ENCODE assay signal across 22 mouse cellular contexts in genomic region chr2:27049408-27049807, GRCm38 (mm10). TPM values are rescaled to one million over a fixed set of nuclear protein-coding genes. Genes with fewer than 3 reads are reported as not detected.
A peak's percentile ranks its signal among the peaks of the same experiment; 100 is the strongest.
DNase-seq lines count a peak whose midpoint lies in the region; ATAC-seq lines count a peak whose summit lies in the region.
"Had no signal": no experiment of that assay in that cellular context is flagged by ENCODE, and none has a peak within 500 bp of the region (broad histone marks: within the 10 kb centered on the region; RNA-seq: fewer than 3 reads in every experiment).

No protein-coding gene starts in this region.

- 0 out of 2 replicates have a peak, but pooled peaks have one; percentile 19 for ATAC-seq in liver, embryonic 16.5 days (ENCODE audit: low read depth)
- ATAC-seq in liver, embryonic 11.5 days (replicated peaks; ENCODE audit: low FRiP score): no peak
- no peak for ATAC-seq in midbrain, embryonic 11.5 days (ENCODE audit: low FRiP score)
- no peak for ATAC-seq in midbrain, embryonic 13.5 days
- ATAC-seq: forebrain, embryonic 14.5 days; forebrain, postnatal 0 days; hindbrain, postnatal 0 days had no signal

- H3K4me1 ChIP-seq in liver, embryonic 16.5 days (ENCODE audit: control insufficient read depth, low read depth, low read length): no peaks in the 10 kb centered on the region; the same call in 1 of the 2 replicates
- no peaks in the 10 kb centered on the region for H3K4me1 ChIP-seq in liver, embryonic 11.5 days (replicated peaks; ENCODE audit: control insufficient read depth, insufficient read depth, low read length)
- H3K4me1 ChIP-seq in midbrain, embryonic 11.5 days (ENCODE audit: control insufficient read depth, insufficient read depth, low read length): no peaks in the 10 kb centered on the region
- no peaks in the 10 kb centered on the region for H3K4me1 ChIP-seq in midbrain, embryonic 13.5 days (replicated peaks)

- no peak overlapping the region for H3K9ac ChIP-seq in liver, embryonic 16.5 days (ENCODE audit: low read depth, low read length)
- no peak overlapping the region for H3K9ac ChIP-seq in liver, embryonic 11.5 days (ENCODE audit: low read depth, low read length)
- H3K9ac ChIP-seq in midbrain, embryonic 11.5 days (ENCODE audit: low read length): no peak overlapping the region
- no peak overlapping the region for H3K9ac ChIP-seq in midbrain, embryonic 13.5 days (replicated peaks)
- H3K9ac ChIP-seq: forebrain, postnatal 0 days; hindbrain, embryonic 14.5 days had no signal

- no peak overlapping the region for H3K27ac ChIP-seq in liver, embryonic 16.5 days (ENCODE audit: low read length)
- no peak overlapping the region for H3K27ac ChIP-seq in liver, embryonic 11.5 days (ENCODE audit: low read depth, low read length)
- H3K27ac ChIP-seq in midbrain, embryonic 11.5 days (ENCODE audit: low read depth, low read length): no peak overlapping the region
- no peak overlapping the region for H3K27ac ChIP-seq in midbrain, embryonic 13.5 days
- H3K27ac ChIP-seq: gastrocnemius, adult 2 months; hindbrain, embryonic 14.5 days; hindbrain, postnatal 0 days had no signal

- H3K4me3 ChIP-seq in liver, embryonic 16.5 days (ENCODE audit: low read depth, low read length): no peak overlapping the region
- no peak overlapping the region for H3K4me3 ChIP-seq in liver, embryonic 11.5 days (ENCODE audit: low read depth, low read length)
- H3K4me3 ChIP-seq in midbrain, embryonic 11.5 days (ENCODE audit: low read depth, low read length): no peak overlapping the region
- no peak overlapping the region for H3K4me3 ChIP-seq in midbrain, embryonic 13.5 days (replicated peaks)
- H3K4me3 ChIP-seq: gastrocnemius, adult 2 months had no signal

- DNase-seq in embryo, embryonic 10 days (ENCODE audit: low spot score): peak; percentile 23
- DNase-seq in embryo, embryonic 11 days: no peak
- no peak for DNase-seq in liver, embryonic 11.5 days (ENCODE audit: low spot score)
- DNase-seq in midbrain, embryonic 11.5 days (ENCODE audit: low spot score, missing footprints): peak; percentile 8
- DNase-seq in left cerebral cortex, adult 9 months (ENCODE audit: low spot score in 2 of 2): no peak
- DNase-seq: adrenal gland, adult 2 months; adrenal gland, postnatal 14 days; cerebellum, adult 11 months; cerebellum, adult 2 months; cerebellum, adult 9-11 months; cerebellum, postnatal 25 days; forebrain, postnatal 0 days; gastrocnemius, adult 2 months; gastrocnemius, postnatal 14 days; heart, adult 11 months had no signal

- H3K9me3 ChIP-seq in liver, embryonic 16.5 days (replicated peaks; ENCODE audit: control insufficient read depth, low read length): no peaks in the 10 kb centered on the region
- H3K9me3 ChIP-seq in liver, embryonic 11.5 days (ENCODE audit: control insufficient read depth, low read length): no peaks in the 10 kb centered on the region
- H3K9me3 ChIP-seq in midbrain, embryonic 11.5 days (ENCODE audit: control insufficient read depth, low read length): no peaks in the 10 kb centered on the region
- no peaks in the 10 kb centered on the region for H3K9me3 ChIP-seq in midbrain, embryonic 13.5 days

- no peak overlapping the region for H3K4me2 ChIP-seq in liver, embryonic 16.5 days (ENCODE audit: low read depth, low read length)
- H3K4me2 ChIP-seq in liver, embryonic 11.5 days: no peak overlapping the region
- no peak overlapping the region for H3K4me2 ChIP-seq in midbrain, embryonic 11.5 days
- H3K4me2 ChIP-seq in midbrain, embryonic 13.5 days (replicated peaks): no peak overlapping the region
- H3K4me2 ChIP-seq: heart, embryonic 11.5 days; hindbrain, embryonic 14.5 days had no signal

- WGBS in liver, embryonic 16.5 days (ENCODE audit: insufficient replicate concordance): 56% methylated on average over 6 of the region's 6 CpGs
- WGBS in liver, embryonic 11.5 days: 67% methylated on average over 6 of the region's 6 CpGs
- WGBS in midbrain, embryonic 11.5 days: 31% methylated on average over 6 of the region's 6 CpGs
- whole genome bisulfite sequencing in midbrain, embryonic 13.5 days: 32% methylated on average over 6 of the region's 6 CpGs

- no peaks in the 10 kb centered on the region for H3K36me3 ChIP-seq in liver, embryonic 16.5 days (ENCODE audit: control insufficient read depth, insufficient read depth)
- H3K36me3 ChIP-seq in liver, embryonic 11.5 days (ENCODE audit: control insufficient read depth, insufficient read depth, low read length): no peaks in the 10 kb centered on the region
- H3K36me3 ChIP-seq in midbrain, embryonic 11.5 days (ENCODE audit: control insufficient read depth, insufficient read depth, low read length): no peaks in the 10 kb centered on the region
- H3K36me3 ChIP-seq in midbrain, embryonic 13.5 days: no peaks in the 10 kb centered on the region

- no peaks in the 10 kb centered on the region for H3K27me3 ChIP-seq in liver, embryonic 16.5 days (ENCODE audit: control insufficient read depth, insufficient read depth, low read depth, low read length)
- no peaks in the 10 kb centered on the region for H3K27me3 ChIP-seq in liver, embryonic 11.5 days (replicated peaks; ENCODE audit: control insufficient read depth, insufficient read depth, low read length)
- no peaks in the 10 kb centered on the region for H3K27me3 ChIP-seq in midbrain, embryonic 11.5 days (ENCODE audit: control insufficient read depth, insufficient read depth, low read length)
- H3K27me3 ChIP-seq in midbrain, embryonic 13.5 days: peaks cover 18% of the 10 kb centered on the region; the same call in 1 of the 2 replicates

RNA-seq across cellular contexts. Expression of gene Slc2a6, which starts 21.6 kb away (rescaled TPM):
- polyA plus RNA-seq in liver, embryonic 16.5 days (2015; fragmentation: Nextera tagmentation; extraction: Ambion mirVana): 0.32 and 0.40 TPM in 2 replicates
- 0.51 and 0.64 TPM in 2 replicates for polyA plus RNA-seq in liver, embryonic 11.5 days (2014; fragmentation: Nextera tagmentation; extraction: Ambion mirVana)
- 1.2 and 1.6 TPM in 2 replicates for polyA plus RNA-seq in midbrain, embryonic 11.5 days (2014; fragmentation: Nextera tagmentation; extraction: Ambion mirVana)
- polyA plus RNA-seq in midbrain, embryonic 13.5 days (2015; fragmentation: Nextera tagmentation; extraction: Ambion mirVana): 3.6 and 3.8 TPM in 2 replicates

RNA-seq across cellular contexts. Expression of gene Mymk, which starts 22.6 kb away (rescaled TPM):
- polyA plus RNA-seq in liver, embryonic 16.5 days (2015; fragmentation: Nextera tagmentation; extraction: Ambion mirVana): 0.90 and 2.8 TPM in 2 replicates
- 0.12 and 0.13 TPM in 2 replicates for polyA plus RNA-seq in liver, embryonic 11.5 days (2014; fragmentation: Nextera tagmentation; extraction: Ambion mirVana)
- polyA plus RNA-seq in midbrain, embryonic 11.5 days (2014; fragmentation: Nextera tagmentation; extraction: Ambion mirVana): not detected in 2 replicates
- polyA plus RNA-seq in midbrain, embryonic 13.5 days (2015; fragmentation: Nextera tagmentation; extraction: Ambion mirVana): not detected in 2 replicates
- polyA plus RNA-seq: forebrain, embryonic 11.5 days; forebrain, embryonic 14.5 days had no signal

RNA-seq across cellular contexts. Expression of gene Adamtsl2, which starts 29.8 kb away (rescaled TPM):
- polyA plus RNA-seq in liver, embryonic 16.5 days (2015; fragmentation: Nextera tagmentation; extraction: Ambion mirVana): 0.40 and 0.76 TPM in 2 replicates
- polyA plus RNA-seq in liver, embryonic 11.5 days (2014; fragmentation: Nextera tagmentation; extraction: Ambion mirVana): 1.8 and 3.5 TPM in 2 replicates
- 3.9 and 5.9 TPM in 2 replicates for polyA plus RNA-seq in midbrain, embryonic 11.5 days (2014; fragmentation: Nextera tagmentation; extraction: Ambion mirVana)
- 6.0 and 6.9 TPM in 2 replicates for polyA plus RNA-seq in midbrain, embryonic 13.5 days (2015; fragmentation: Nextera tagmentation; extraction: Ambion mirVana)

RNA-seq across cellular contexts. Expression of gene Cacfd1, which starts 39.7 kb away (rescaled TPM):
- 13.7 and 14.3 TPM in 2 replicates for polyA plus RNA-seq in liver, embryonic 16.5 days (2015; fragmentation: Nextera tagmentation; extraction: Ambion mirVana)
- 32.6 and 32.9 TPM in 2 replicates for polyA plus RNA-seq in liver, embryonic 11.5 days (2014; fragmentation: Nextera tagmentation; extraction: Ambion mirVana)
- 87.6 and 93.8 TPM in 2 replicates for polyA plus RNA-seq in midbrain, embryonic 11.5 days (2014; fragmentation: Nextera tagmentation; extraction: Ambion mirVana)
- 130 and 132 TPM in 2 replicates for polyA plus RNA-seq in midbrain, embryonic 13.5 days (2015; fragmentation: Nextera tagmentation; extraction: Ambion mirVana)

Comparison
In these comparisons a context has a peak if more than half of its experiments do, and no peak if none do; other contexts are left out.
1. DNase-seq: peak in embryo, embryonic 10 days (single experiment) and midbrain, embryonic 11.5 days (single experiment); none in embryo, embryonic 11 days (single experiment), liver, embryonic 11.5 days (single experiment) and left cerebral cortex, adult 9 months (0 of 2).